Mouse (Mus musculus): Measurements from ENCODE around the gene Gpr107.

Gene Gpr107

DNA sequence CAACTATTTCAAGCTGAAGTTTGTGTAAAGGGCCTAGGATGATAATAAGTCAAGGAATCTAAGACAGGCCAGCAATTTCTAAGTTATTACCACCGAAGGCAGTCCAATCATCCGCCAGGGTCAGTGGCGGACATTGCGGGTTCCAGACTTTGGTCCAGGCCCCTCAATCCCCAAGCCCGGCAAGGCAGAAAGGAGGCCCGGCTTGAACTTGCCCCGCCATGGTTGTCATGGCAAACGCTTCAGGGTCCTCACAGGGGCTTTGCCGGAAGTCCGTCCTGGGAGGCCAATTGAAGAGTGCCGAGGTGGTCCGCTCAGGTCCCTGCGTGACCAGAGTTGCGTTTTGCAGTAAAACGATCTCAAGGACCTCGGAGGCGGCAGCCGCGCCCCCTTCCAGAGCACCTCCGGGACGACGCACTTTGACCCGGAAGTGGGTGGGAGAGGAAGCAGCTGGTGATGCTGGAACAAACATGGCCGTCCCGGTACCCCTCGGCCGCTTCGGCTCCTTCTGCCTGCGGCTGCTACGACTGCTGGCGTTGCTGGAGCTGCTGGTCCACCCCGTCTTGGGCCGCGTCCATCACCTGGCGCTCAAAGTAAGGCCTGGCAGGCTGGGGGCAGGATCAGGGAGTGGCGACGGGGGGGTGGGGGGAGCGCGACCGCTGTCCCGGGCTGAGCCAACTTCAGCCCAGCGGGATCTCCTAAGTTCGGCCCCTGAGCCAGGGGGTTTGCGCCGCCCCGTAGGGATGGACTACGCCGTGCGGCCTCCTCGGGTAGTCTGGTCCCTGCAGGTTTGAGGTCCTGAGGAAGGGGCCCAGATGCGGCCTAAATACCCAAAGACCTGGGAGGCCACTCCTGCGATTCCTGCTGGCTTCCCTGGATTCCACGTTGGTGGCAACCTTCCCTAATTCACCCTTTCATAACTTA lies at the start of gene Gpr107:
Gene Gpr107, plus strand, starts transcription at position 425 of the 921 bp plus-strand sequence.
- peak; percentile 87 for DNase-seq (ENCODE audit: low read depth, low spot score)

DNA sequence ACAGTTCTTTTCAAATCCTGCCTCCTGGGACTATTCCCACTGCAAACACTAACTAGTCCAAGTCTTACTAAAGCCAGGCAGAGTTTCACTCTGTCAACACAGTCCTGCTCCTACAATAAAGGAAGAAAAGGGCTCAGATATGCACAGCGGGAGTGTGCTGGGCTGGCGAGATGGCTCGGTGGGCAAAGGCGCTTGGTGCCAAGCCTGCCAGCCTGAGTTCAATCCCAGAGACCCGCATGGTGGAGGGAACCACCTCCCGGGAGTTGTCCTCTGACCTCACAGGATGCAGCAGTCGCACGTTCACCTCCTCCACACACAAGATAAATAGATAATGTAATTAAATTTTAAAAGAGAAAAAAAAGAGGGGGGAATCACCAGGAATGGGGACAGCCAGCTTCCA lies 48.8 kb upstream of the Gpr107 start:
- no peak for DNase-seq (ENCODE audit: low read depth, low spot score)

DNA sequence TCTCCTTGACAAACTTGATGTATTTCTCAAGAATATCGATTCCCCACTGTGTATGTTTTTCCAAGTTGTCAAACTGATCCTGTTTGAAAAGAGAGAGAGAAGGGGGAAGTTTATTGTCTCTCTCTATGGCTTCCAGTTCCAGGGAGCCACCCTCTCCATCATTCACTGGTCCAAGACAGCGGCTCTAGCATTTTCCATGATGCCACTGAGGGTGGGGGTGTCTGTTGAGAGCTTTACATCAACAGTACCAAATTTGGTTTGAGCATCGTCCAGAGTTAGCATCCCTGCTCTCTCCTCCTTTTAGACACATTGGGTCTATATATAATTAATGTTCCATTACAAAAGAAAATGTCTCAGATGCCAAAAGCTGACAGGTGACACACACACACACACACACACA lies 46.8 kb upstream of the Gpr107 start:
- no peak for DNase-seq (ENCODE audit: low read depth, low spot score)

DNA sequence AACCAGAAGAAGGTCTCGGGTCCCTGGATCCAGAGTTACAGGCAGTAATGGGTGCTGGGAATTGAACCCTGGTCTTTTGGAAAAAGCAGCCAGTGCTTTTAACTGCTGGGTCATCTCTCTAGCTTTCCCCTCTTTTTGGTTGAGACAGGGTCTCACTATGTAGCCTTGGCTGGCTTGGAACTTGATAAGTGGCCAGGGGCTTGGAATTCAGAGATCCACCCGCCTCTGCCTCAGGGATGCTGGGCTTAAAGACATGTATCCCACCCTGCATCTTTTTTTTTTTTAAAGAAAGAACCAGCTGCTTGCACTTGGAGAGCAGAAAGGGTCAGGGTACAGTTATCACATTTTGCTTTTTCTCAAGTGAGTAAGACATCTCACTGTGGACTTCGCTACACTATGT lies 46.1 kb upstream of the Gpr107 start:
- DNase-seq (ENCODE audit: low read depth, low spot score): no peak

DNA sequence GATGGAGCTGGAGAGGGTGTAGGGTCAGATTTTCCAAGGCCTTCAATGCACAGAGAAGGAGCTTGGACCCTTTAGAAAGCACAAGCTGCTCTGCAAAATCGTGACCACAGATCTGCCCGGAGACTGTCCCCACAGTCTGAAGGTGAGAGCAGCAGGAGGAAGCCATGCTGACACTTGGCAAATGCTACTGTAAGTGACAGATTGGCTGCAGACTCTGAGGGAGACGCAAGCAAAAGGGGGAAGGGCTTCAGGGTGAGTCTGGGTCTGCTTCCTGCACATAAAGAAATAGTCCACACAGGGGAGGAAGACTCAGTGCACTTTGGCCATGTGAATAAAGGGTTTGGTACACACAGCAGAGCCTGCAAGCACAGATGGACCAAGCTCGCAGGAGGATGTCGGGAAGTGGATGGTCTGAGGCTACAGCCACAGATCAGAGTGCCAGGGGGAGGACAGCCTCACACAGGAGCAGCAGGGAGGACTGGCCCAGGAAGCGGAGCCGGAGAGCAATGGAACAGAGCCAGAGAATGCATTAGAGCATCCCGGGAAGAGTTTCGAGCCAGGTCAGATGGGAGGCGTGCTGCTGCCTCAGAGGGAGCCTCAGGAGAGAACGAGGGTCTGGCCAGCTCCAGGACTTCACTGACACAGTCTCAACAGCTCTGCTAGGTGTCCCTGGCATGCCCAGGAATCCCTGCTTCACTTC lies 45.3 kb upstream of the Gpr107 start:
- DNase-seq (ENCODE audit: low read depth, low spot score): no peak

DNA sequence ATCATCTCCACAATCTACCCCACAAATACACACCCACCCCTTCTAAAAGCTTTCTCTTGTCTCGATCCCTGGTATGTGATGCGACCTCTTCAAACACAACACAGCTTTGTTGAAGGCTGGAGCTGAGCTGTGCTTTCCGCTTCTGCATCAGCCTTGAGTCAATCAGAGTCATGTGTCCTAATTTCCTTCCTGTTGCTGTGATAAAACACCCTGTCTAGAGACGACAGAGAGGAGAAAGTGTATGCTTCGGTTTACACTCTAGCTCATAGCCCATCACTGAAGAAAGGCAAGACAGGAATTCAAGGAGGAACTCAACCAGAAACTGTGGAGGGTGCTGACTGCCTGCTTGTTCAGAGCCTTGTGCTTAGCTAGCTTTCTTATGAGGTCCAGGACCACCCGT lies 43.9 kb upstream of the Gpr107 start:
- peak; percentile 82 for DNase-seq (ENCODE audit: low read depth, low spot score)

DNA sequence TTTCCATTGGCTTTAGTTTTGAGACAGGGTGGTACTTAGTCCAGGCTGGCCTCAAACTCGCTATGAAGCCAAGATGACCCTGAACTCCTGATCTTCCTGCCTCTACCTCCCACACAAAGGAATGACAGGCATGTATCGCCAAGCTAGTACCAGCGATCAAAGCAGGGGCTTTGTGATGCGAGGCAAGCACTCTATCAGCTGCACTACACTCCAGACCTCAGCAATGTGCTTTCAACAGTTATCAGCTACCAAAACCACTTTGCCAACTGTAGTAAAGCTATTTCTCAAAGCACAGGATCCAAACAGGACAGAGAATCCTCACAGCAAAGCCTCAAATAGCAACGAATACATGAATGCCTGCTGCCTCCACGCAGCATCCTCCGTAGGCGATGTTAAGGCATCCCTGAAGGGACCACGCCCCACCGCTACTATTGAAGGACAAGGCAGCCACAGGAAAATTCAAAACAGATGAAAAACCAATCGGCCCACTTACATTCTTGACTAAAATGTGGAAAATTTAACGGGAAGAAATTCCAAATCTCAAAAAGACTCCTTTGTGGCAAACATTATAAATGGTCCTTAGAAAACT lies 42.1 kb upstream of the Gpr107 start:
- no peak for DNase-seq (ENCODE audit: low read depth, low spot score)

DNA sequence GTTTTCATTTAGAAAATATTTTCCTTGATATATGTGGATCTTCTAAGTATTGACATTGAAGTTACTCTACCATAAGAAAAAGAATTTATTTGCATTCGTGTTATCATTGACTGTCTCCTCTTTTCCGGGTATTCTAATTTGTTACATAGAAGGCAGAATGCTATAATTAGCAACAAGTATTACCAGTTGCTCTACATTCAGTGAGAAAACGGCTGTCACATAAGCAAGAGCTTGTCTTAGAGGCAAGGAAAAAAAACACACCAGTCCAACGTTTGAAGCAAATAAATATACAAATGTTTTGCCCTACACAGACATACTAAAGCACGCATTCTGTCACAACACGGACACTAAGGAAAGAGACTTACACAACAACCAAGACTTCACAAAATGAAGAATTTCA lies 40.4 kb upstream of the Gpr107 start:
- DNase-seq (ENCODE audit: low read depth, low spot score): no peak

- DNase-seq (ENCODE audit: low read depth, low spot score): no peak
Measured at GRCm38 (mm10) chr2:31114205-31114604, 37.9 kb upstream of the Gpr107 start.

- peak; percentile 70 for DNase-seq (ENCODE audit: low read depth, low spot score)
Measured at GRCm38 (mm10) chr2:31115091-31115942, 36.8 kb upstream of the Gpr107 start.

DNA sequence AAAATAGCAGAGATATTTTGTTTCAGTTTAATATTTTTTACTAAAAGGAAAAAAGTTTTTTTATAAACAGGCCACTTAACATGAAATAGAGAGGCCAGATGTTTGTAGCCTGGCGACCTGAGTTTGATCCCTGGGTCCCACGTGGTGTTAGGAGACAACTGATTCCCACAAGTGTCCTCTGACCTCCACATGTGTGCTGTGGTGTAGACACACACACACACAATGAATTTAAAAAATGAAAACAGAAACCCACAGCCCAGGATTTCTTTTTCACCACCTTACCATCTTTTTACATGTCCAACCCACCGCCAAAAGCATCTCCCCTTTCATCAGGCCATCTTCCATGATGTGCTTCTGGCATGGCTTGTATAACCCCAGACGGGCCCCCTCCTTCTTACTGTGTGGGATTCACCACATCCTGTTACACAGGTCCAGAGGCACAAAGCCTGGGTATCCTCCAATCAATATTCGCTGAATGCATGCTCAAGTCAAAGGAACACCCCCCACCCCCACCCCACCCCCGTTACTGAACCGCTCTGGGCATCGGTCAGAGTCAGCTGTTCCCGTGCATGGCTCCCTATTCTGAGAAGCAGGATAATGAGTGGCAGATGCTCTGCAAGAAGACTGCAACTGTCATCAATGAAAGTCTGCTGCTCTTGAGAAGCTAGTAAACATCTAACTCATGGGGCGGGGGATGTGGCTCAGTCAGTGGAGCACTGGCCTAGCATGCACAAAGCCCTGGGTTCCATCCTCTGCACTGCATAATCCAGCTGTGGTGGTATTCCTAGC lies 36.0 kb upstream of the Gpr107 start:
- peak; percentile 90 for DNase-seq (ENCODE audit: low read depth, low spot score)

DNA sequence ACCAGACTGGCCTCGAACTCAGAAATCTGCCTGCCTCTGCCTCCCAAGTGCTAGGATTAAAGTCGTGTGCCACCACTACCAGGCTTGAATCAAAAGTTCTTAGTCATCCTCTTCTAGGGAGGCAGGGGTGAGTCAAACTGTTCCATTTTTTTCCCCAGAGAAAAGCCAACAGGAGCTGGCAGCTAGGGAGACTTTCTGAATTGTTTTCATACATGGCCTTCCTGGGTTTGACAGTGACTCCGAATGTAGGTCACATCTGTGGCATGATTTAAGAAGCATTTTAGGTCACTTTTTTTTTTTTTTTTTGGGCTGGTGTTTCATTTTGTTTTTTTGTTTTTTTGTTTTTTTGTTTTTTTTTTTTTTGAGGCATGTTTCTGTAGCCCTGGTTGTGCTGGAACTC lies 33.9 kb upstream of the Gpr107 start:
- peak; percentile 38 for DNase-seq (ENCODE audit: low read depth, low spot score)

DNA sequence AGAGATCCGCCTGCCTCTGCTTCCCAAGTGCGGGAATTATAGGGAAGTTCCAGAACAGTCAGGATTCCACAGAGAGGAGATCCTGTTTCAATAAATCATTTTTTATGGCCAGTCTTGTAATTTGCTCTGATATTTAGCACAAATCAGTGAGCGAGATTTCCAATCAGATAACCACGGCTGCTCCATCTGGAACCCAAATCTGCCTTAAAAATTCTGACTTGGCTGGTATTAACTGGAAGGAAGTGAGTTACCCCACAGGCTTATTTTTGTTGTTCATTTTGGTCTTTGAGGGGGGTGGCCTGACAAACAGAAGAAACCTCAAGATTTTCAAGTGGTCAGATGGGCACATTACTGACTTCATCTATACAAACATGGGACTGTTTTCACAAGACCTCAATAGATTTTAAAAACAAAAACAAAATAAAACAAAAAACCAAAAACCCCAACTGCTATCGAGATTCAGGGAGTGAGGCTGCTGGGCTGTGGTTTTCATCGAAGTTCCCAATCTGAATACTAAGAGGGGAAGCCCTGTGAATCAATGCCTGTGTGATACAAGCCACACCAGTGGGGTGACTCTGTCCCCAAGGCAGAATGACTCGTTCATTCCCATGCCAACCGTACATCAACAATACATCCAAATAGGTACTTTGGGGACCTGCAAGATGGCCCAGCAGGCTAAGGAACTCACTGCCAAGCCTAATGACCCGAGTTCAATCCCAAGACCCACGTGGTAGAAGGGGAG lies 33.3 kb upstream of the Gpr107 start:
- peak; percentile 75 for DNase-seq (ENCODE audit: low read depth, low spot score)

GRCm38 (mm10) chr2:31119795-31120194 lies 32.3 kb upstream of the Gpr107 start:
- no peak for DNase-seq (ENCODE audit: low read depth, low spot score)

- DNase-seq (ENCODE audit: low read depth, low spot score): no peak
Measured at GRCm38 (mm10) chr2:31121131-31121693, 30.9 kb upstream of the Gpr107 start.

GRCm38 (mm10) chr2:31122806-31123205 lies 29.3 kb upstream of the Gpr107 start:
- DNase-seq (ENCODE audit: low read depth, low spot score): no peak

- DNase-seq (ENCODE audit: low read depth, low spot score): no peak
Measured at GRCm38 (mm10) chr2:31123493-31123892, 28.6 kb upstream of the Gpr107 start.

GRCm38 (mm10) chr2:31124694-31125093 lies 27.4 kb upstream of the Gpr107 start:
- DNase-seq (ENCODE audit: low read depth, low spot score): no peak

DNA sequence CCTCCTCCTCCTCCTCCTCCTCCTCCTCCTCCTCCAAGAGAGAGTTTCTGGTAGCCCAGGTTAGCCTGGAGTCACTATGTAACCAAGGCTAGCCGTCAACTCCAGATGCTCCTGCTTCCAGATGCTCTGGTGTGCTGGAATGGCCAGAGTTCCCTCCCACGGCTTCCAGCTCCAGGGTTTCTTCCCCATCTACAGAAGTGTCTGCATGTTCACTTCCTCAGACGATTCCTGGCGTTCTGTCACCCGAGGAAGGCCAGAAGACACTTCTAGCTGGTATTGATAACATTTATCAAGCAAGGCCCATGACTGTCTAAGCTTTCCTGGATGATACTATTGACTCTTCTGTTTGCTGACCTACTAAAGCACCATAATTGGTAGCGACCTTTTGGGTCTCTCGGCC lies 27.0 kb upstream of the Gpr107 start:
- no peak for DNase-seq (ENCODE audit: low read depth, low spot score)

DNA sequence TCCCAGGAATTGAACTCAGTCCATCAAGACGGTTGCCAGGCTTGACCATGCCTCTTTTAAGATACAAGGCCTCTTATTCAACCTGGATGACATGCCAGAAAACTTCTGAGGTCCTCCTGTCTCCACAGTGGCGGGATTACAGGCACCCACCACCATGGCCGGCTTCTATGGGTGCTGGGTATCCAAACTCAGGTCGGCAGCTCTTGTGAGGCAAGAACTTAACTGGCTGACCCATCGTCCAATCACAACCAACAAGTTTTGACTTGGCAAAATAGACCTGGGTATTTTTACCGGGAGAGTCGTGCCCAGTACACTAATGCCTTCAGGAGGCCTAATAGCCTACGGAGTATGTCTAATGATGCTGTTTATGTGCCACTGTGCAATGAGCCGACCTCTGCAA lies 26.1 kb upstream of the Gpr107 start:
- no peak for DNase-seq (ENCODE audit: low read depth, low spot score)
